14 mouse cellular contexts compared by ENCODE assay signal in genomic region chr1:136741061-136741460, GRCm38 (mm10).
"Had no signal": no experiment of that assay in that cellular context is flagged by ENCODE, and none has a peak within 500 bp of the region (broad histone marks: within the 10 kb centered on the region; RNA-seq: fewer than 3 reads in every experiment).

No protein-coding gene starts in this region.

- H3K4me3 ChIP-seq: liver, embryonic 13.5 days; midbrain, embryonic 12.5 days; midbrain, embryonic 15.5 days; neural tube, embryonic 12.5 days; neural tube, embryonic 15.5 days had no signal

- H3K27ac ChIP-seq: kidney, postnatal 0 days; liver, embryonic 13.5 days; macrophage; midbrain, embryonic 12.5 days; midbrain, embryonic 15.5 days; neural tube, embryonic 12.5 days; neural tube, embryonic 15.5 days; stomach, postnatal 0 days had no signal

- DNase-seq: kidney, adult 2 months; kidney, postnatal 25 days; layer of hippocampus, postnatal 36 days; liver, embryonic 13.5 days; lung, adult 2 months; lung, postnatal 14 days; thymus, postnatal 36 days had no signal
